ENCODE assay signal across 9 mouse cellular contexts in the genomic region with DNA sequence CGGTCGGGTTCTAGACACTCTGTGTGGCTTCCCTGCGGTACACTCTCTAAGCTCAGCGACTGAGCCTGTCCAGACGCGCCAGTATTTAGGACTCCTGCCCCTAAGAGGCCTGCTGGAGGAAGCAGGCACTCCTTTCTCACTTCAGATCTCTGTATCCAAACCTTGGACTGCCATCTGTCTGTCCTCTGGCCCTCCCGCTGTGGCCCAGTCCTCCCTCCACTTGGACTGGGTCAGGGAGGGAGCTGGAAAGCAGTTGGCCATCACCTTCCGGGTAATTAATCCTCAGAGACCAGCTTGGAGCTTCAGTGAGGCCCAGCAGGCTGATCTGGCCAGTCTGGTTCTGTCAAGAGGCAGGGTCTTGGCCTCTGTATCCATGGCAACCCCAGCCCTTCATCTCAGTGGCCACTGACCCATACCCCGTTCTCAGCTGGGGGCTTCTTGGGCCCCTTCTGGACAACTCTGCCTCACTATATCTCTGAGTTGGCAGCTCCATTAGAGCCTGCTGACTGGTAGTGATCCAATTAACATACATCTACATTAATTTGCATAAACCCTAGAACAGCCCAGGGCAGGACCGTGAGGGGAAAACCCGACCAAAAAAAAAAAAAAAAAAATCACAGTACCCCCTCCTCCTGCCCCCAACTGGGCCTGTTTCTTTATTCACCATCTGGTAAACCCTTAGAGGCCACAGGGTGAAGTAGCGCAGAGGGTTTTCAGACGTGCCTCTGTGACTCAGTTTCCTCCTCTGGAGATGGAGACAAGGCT. TPM values are rescaled to one million over a fixed set of nuclear protein-coding genes. Genes with fewer than 3 reads are reported as not detected.
DNase-seq lines count a peak whose midpoint lies in the region; ATAC-seq and TF ChIP-seq lines count a peak whose summit lies in the region.
"Had no signal": no experiment of that assay in that cellular context is flagged by ENCODE, and none has a peak within 500 bp of the region (broad histone marks: within the 10 kb centered on the region; RNA-seq: fewer than 3 reads in every experiment).

No protein-coding gene starts in this region.

- DNase-seq in layer of hippocampus, adult 2 months (ENCODE audit: low spot score in 2 of 2), result no peak
- DNase-seq in layer of hippocampus, adult 9-11 months, result no peak
- peak; percentile 86 for DNase-seq in embryo, embryonic 9.5 days (ENCODE audit: extremely low spot score)
- peak; percentile 80 for DNase-seq in hindbrain, postnatal 0 days (ENCODE audit: low spot score)
- no peak for DNase-seq in thymus, adult 18-20 months
- no peak for DNase-seq in thymus, postnatal 4 days
- no peak for DNase-seq in testis, postnatal 10 days (ENCODE audit: low spot score)

- H3K9ac ChIP-seq in hindbrain, postnatal 0 days (replicated peaks; ENCODE audit: low read length), result 0 out of 2 replicates have a peak overlapping the region, but pooled peaks have one; percentile 0
- 0 out of 2 replicates have a peak overlapping the region, but pooled peaks have one; percentile 11 for H3K9ac ChIP-seq in neural tube, embryonic 15.5 days (replicated peaks)
- H3K9ac ChIP-seq: stomach, embryonic 15.5 days had no signal

- H3K27me3 ChIP-seq in hindbrain, postnatal 0 days (ENCODE audit: insufficient read depth, low read length), result no peaks in the 10 kb centered on the region
- no peaks in the 10 kb centered on the region for H3K27me3 ChIP-seq in neural tube, embryonic 15.5 days (replicated peaks)
- H3K27me3 ChIP-seq: stomach, embryonic 15.5 days had no signal

- no peaks in the 10 kb centered on the region for H3K36me3 ChIP-seq in hindbrain, postnatal 0 days (ENCODE audit: insufficient read depth, low read length)
- H3K36me3 ChIP-seq in neural tube, embryonic 15.5 days, result no peaks in the 10 kb centered on the region
- H3K36me3 ChIP-seq: stomach, embryonic 15.5 days had no signal

- H3K4me1 ChIP-seq in hindbrain, postnatal 0 days (ENCODE audit: insufficient read depth, low read length), result peaks cover 35% of the 10 kb centered on the region
- peaks cover 77% of the 10 kb centered on the region for H3K4me1 ChIP-seq in neural tube, embryonic 15.5 days

- peak overlapping the region; percentile 37; the same call in 1 of the 2 replicates for H3K27ac ChIP-seq in layer of hippocampus, adult 2 months
- peak overlapping the region; percentile 72 for H3K27ac ChIP-seq in hindbrain, postnatal 0 days
- H3K27ac ChIP-seq in neural tube, embryonic 15.5 days (replicated peaks), result peak overlapping the region; percentile 73
- H3K27ac ChIP-seq: stomach, embryonic 15.5 days had no signal

- peak; percentile 71 for ATAC-seq in hindbrain, postnatal 0 days
- peak; percentile 57 for ATAC-seq in neural tube, embryonic 15.5 days (ENCODE audit: low FRiP score)

- no peak overlapping the region for H3K4me3 ChIP-seq in layer of hippocampus, adult 2 months
- H3K4me3 ChIP-seq in hindbrain, postnatal 0 days (ENCODE audit: low read length), result no peak overlapping the region
- H3K4me3 ChIP-seq in neural tube, embryonic 15.5 days (replicated peaks), result no peak overlapping the region
- H3K4me3 ChIP-seq: stomach, embryonic 15.5 days had no signal

- no peak overlapping the region for H3K4me2 ChIP-seq in hindbrain, postnatal 0 days (ENCODE audit: low read depth, low read length)
- no peak overlapping the region for H3K4me2 ChIP-seq in neural tube, embryonic 15.5 days
- H3K4me2 ChIP-seq: stomach, embryonic 15.5 days had no signal

- no peaks in the 10 kb centered on the region for H3K9me3 ChIP-seq in hindbrain, postnatal 0 days (ENCODE audit: low read length)
- H3K9me3 ChIP-seq in neural tube, embryonic 15.5 days (replicated peaks), result no peaks in the 10 kb centered on the region
- H3K9me3 ChIP-seq: stomach, embryonic 15.5 days had no signal

- 12% methylated on average over 13 of the region's 13 CpGs for WGBS in hindbrain, postnatal 0 days
- 7% methylated on average over 13 of the region's 13 CpGs for WGBS in neural tube, embryonic 15.5 days

- TF ChIP-seq CTCF in layer of hippocampus, adult 2 months (conservative IDR thresholded peaks at IDR 0.05), result no peak
- TF ChIP-seq CTCF in hindbrain, postnatal 0 days (IDR thresholded peaks at IDR 0.05; ENCODE audit: low read depth), result no peak; the same call in 1 of the 2 replicates

RNA-seq across cellular contexts. Expression of a gene that starts 27.0 kb away (rescaled TPM):
- total RNA-seq in layer of hippocampus, adult 2 months (2021), result 10 to 100 TPM; 34.5 to 35.5 TPM
- total RNA-seq in hindbrain, postnatal 0 days (2014; rRNA removed), result 313 and 323 TPM in 2 replicates
- polyA plus RNA-seq in hindbrain, postnatal 0 days (2015; fragmentation: Nextera tagmentation; extraction: Ambion mirVana), result 10.1 and 10.2 TPM in 2 replicates
- polyA plus RNA-seq in neural tube, embryonic 15.5 days (2015; fragmentation: Nextera tagmentation; extraction: Ambion mirVana), result 7.9 and 11.0 TPM in 2 replicates

Comparison
In these comparisons a context has a peak if more than half of its experiments do, and no peak if none do; other contexts are left out.
1. DNase-seq: peak in embryo, embryonic 9.5 days (single experiment) and hindbrain, postnatal 0 days (single experiment); none in layer of hippocampus, adult 2 months (0 of 2), layer of hippocampus, adult 9-11 months (single experiment), thymus, adult 18-20 months (0 of 2), thymus, postnatal 4 days (single experiment) and testis, postnatal 10 days (single experiment).
2. Peak in every context shown above with its lines, with median percentiles within 50 percentile points of each other: H3K27ac ChIP-seq.